In the genomic region with DNA sequence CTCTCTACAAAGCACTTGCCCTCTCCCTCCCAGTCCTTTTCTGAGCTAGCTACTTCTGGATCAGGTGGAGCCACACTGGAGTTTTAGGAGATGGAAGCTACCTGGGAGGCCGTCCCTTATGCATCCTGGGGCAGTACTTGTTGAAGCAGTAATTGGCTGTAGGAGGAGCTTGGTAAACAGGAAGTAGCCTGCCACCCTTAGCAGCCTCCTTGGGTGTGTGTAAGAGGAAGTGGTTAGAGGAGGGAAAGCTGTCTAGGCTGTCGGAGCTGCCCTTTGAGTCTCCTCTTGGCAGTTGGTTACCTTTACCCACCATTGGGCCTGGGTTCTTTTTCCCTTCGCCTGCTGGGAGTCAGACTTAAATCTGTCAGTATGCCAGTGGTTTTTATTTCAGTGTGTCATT, we compare ENCODE assay signal across 9 mouse cellular contexts. TPM values are rescaled to one million over a fixed set of nuclear protein-coding genes. Genes with fewer than 3 reads are reported as not detected.
A peak's percentile ranks its signal among the peaks of the same experiment; 100 is the strongest.
DNase-seq lines count a peak whose midpoint lies in the region; ATAC-seq and TF ChIP-seq lines count a peak whose summit lies in the region.
"Had no signal": no experiment of that assay in that cellular context is flagged by ENCODE, and none has a peak within 500 bp of the region (broad histone marks: within the 10 kb centered on the region; RNA-seq: fewer than 3 reads in every experiment).

No protein-coding gene starts in this region.

- H3K4me2 ChIP-seq in heart, postnatal 0 days (ENCODE audit: low read depth, low read length): no peak overlapping the region
- no peak overlapping the region for H3K4me2 ChIP-seq in liver, embryonic 16.5 days (ENCODE audit: low read depth, low read length)
- no peak overlapping the region for H3K4me2 ChIP-seq in hindbrain, embryonic 13.5 days
- H3K4me2 ChIP-seq in hindbrain, embryonic 12.5 days (replicated peaks): no peak overlapping the region
- H3K4me2 ChIP-seq: neural tube, embryonic 13.5 days had no signal

- no peak for ATAC-seq in heart, postnatal 0 days (ENCODE audit: insufficient read depth, low read depth)
- peak; percentile 44; the same call in 1 of the 2 replicates for ATAC-seq in liver, embryonic 16.5 days (ENCODE audit: low read depth)
- no peak for ATAC-seq in hindbrain, embryonic 13.5 days (ENCODE audit: low FRiP score)
- no peak for ATAC-seq in hindbrain, embryonic 12.5 days (ENCODE audit: low FRiP score)

- peaks cover 22% of the 10 kb centered on the region; the same call in 1 of the 2 replicates for H3K4me1 ChIP-seq in heart, postnatal 0 days (ENCODE audit: control insufficient read depth, insufficient read depth)
- H3K4me1 ChIP-seq in liver, embryonic 16.5 days (ENCODE audit: control insufficient read depth, low read depth, low read length): peaks cover 16% of the 10 kb centered on the region
- peaks cover 24% of the 10 kb centered on the region; the same call in 1 of the 2 replicates for H3K4me1 ChIP-seq in spleen, adult 2 months (ENCODE audit: control insufficient read depth, insufficient read depth, insufficient read length)
- H3K4me1 ChIP-seq in hindbrain, embryonic 13.5 days (replicated peaks): peaks cover 28% of the 10 kb centered on the region
- peaks cover 21% of the 10 kb centered on the region for H3K4me1 ChIP-seq in hindbrain, embryonic 12.5 days

- WGBS in heart, postnatal 0 days: 68% methylated on average over 3 of the region's 3 CpGs
- 11% methylated on average over 3 of the region's 3 CpGs for WGBS in liver, embryonic 16.5 days (ENCODE audit: insufficient replicate concordance)
- WGBS in spleen, adult 2 months: 1% methylated on average over 3 of the region's 3 CpGs
- WGBS in hindbrain, embryonic 13.5 days: 36% methylated on average over 3 of the region's 3 CpGs
- WGBS in hindbrain, embryonic 12.5 days: 37% methylated on average over 3 of the region's 3 CpGs

- H3K9ac ChIP-seq in heart, postnatal 0 days (replicated peaks; ENCODE audit: low read depth, low read length): no peak overlapping the region
- no peak overlapping the region for H3K9ac ChIP-seq in liver, embryonic 16.5 days (ENCODE audit: low read depth, low read length)
- H3K9ac ChIP-seq in hindbrain, embryonic 13.5 days: no peak overlapping the region
- H3K9ac ChIP-seq in hindbrain, embryonic 12.5 days: no peak overlapping the region
- H3K9ac ChIP-seq: neural tube, embryonic 13.5 days had no signal

- H3K27me3 ChIP-seq in heart, postnatal 0 days (ENCODE audit: control insufficient read depth, insufficient read depth, low read length): no peaks in the 10 kb centered on the region
- H3K27me3 ChIP-seq in liver, embryonic 16.5 days (ENCODE audit: control insufficient read depth, insufficient read depth, low read depth, low read length): no peaks in the 10 kb centered on the region
- no peaks in the 10 kb centered on the region for H3K27me3 ChIP-seq in spleen, adult 2 months (ENCODE audit: control insufficient read depth, insufficient read depth, low read length)
- H3K27me3 ChIP-seq in hindbrain, embryonic 13.5 days: 0 out of 2 replicates have a peak, but pooled peaks cover 3% of the 10 kb centered on the region
- peaks cover 3% of the 10 kb centered on the region; the same call in 1 of the 2 replicates for H3K27me3 ChIP-seq in hindbrain, embryonic 12.5 days
- H3K27me3 ChIP-seq: neural tube, embryonic 13.5 days had no signal

- TF ChIP-seq CTCF in heart, postnatal 0 days (IDR thresholded peaks at IDR 0.05; ENCODE audit: low read depth): no peak
- no peak for TF ChIP-seq CTCF in spleen, adult 2 months (IDR thresholded peaks at IDR 0.05; ENCODE audit: extremely low read depth, insufficient read depth, insufficient read length, insufficient replicate concordance)

- H3K36me3 ChIP-seq in heart, postnatal 0 days (replicated peaks; ENCODE audit: control insufficient read depth, insufficient read depth, low read length): 0 out of 2 replicates have a peak, but pooled peaks cover 4% of the 10 kb centered on the region
- no peaks in the 10 kb centered on the region for H3K36me3 ChIP-seq in liver, embryonic 16.5 days (ENCODE audit: control insufficient read depth, insufficient read depth)
- H3K36me3 ChIP-seq in spleen, adult 2 months (ENCODE audit: control insufficient read depth, insufficient read depth, low read length): no peaks in the 10 kb centered on the region
- H3K36me3 ChIP-seq in hindbrain, embryonic 13.5 days: no peaks in the 10 kb centered on the region
- no peaks in the 10 kb centered on the region for H3K36me3 ChIP-seq in hindbrain, embryonic 12.5 days
- H3K36me3 ChIP-seq: neural tube, embryonic 13.5 days had no signal

- no peaks in the 10 kb centered on the region for H3K9me3 ChIP-seq in heart, postnatal 0 days (replicated peaks; ENCODE audit: control insufficient read depth, low read length)
- H3K9me3 ChIP-seq in liver, embryonic 16.5 days (replicated peaks; ENCODE audit: control insufficient read depth, low read length): no peaks in the 10 kb centered on the region
- no peaks in the 10 kb centered on the region for H3K9me3 ChIP-seq in hindbrain, embryonic 13.5 days
- no peaks in the 10 kb centered on the region for H3K9me3 ChIP-seq in hindbrain, embryonic 12.5 days (replicated peaks)
- H3K9me3 ChIP-seq: neural tube, embryonic 13.5 days had no signal

- DNase-seq in 3T3-L1 (ENCODE audit: low read depth, low spot score) (peak; percentile 74), ES-CJ7 (ENCODE audit: low read depth, low spot score) (peak; percentile 63)
- DNase-seq in heart, postnatal 0 days (ENCODE audit: low spot score): peak; percentile 36
- DNase-seq in spleen, adult 2 months (ENCODE audit: low read depth in 1 of 2, low spot score in 2 of 2): peak; percentile 74 to 83
- DNase-seq in embryo, embryonic 9.5 days (ENCODE audit: extremely low spot score): no peak

- TF ChIP-seq EP300 in heart, postnatal 0 days (IDR thresholded peaks at IDR 0.05; ENCODE audit: low read depth): no peak

- no peak overlapping the region for H3K4me3 ChIP-seq in heart, postnatal 0 days (ENCODE audit: low read depth, low read length)
- H3K4me3 ChIP-seq in liver, embryonic 16.5 days (ENCODE audit: low read depth, low read length): no peak overlapping the region
- peak overlapping the region; percentile 25; the same call in 1 of the 2 replicates for H3K4me3 ChIP-seq in spleen, adult 2 months (ENCODE audit: extremely low read depth, insufficient read depth, insufficient read length)
- no peak overlapping the region for H3K4me3 ChIP-seq in hindbrain, embryonic 13.5 days
- H3K4me3 ChIP-seq in hindbrain, embryonic 12.5 days: no peak overlapping the region
- H3K4me3 ChIP-seq: neural tube, embryonic 13.5 days had no signal

- H3K27ac ChIP-seq in heart, postnatal 0 days (ENCODE audit: low read depth): peak overlapping the region; percentile 66; the same call in 1 of the 2 replicates
- no peak overlapping the region for H3K27ac ChIP-seq in liver, embryonic 16.5 days (ENCODE audit: low read length)
- H3K27ac ChIP-seq in spleen, adult 2 months (ENCODE audit: insufficient read depth, low read length): peak overlapping the region; percentile 96
- no peak overlapping the region for H3K27ac ChIP-seq in hindbrain, embryonic 13.5 days
- H3K27ac ChIP-seq in hindbrain, embryonic 12.5 days: no peak overlapping the region
- H3K27ac ChIP-seq: neural tube, embryonic 13.5 days had no signal

- TF ChIP-seq POLR2A in spleen, adult 2 months (IDR thresholded peaks at IDR 0.05; ENCODE audit: low read depth, low read length): peak; percentile 73; the same call in 1 of the 2 replicates

RNA-seq across cellular contexts. Expression of gene Pdk1, which starts 59.0 kb away (rescaled TPM):
- total RNA-seq in heart, postnatal 0 days (2014; rRNA removed; ENCODE audit: low replicate concordance): 181 and 286 TPM in 2 replicates
- 62.8 and 65.0 TPM in 2 replicates for polyA plus RNA-seq in heart, postnatal 0 days (2015; fragmentation: Nextera tagmentation; extraction: Ambion mirVana)
- polyA plus RNA-seq in liver, embryonic 16.5 days (2015; fragmentation: Nextera tagmentation; extraction: Ambion mirVana): 45.0 and 45.6 TPM in 2 replicates
- polyA plus RNA-seq in spleen, adult 2 months (2012; rRNA removed): 14.1 and 14.5 TPM in 2 replicates
- polyA plus RNA-seq in hindbrain, embryonic 13.5 days (2015; fragmentation: Nextera tagmentation; extraction: Ambion mirVana): 14.9 and 17.1 TPM in 2 replicates
- 28.9 and 33.4 TPM in 2 replicates for polyA plus RNA-seq in hindbrain, embryonic 12.5 days (2016; fragmentation: Nextera tagmentation; extraction: Ambion mirVana)

Comparison
In these comparisons a context has a peak if more than half of its experiments do, and no peak if none do; other contexts are left out.
1. H3K27ac ChIP-seq: peak in heart, postnatal 0 days (single experiment) and spleen, adult 2 months (single experiment); none in liver, embryonic 16.5 days (single experiment), hindbrain, embryonic 13.5 days (single experiment) and hindbrain, embryonic 12.5 days (single experiment).